Mouse (Mus musculus): ENCODE results near the gene Mmp21.

The Mmp21 gene

GRCm38 (mm10) chr7:133662467-133662866 lies 17.4 kb downstream of the Mmp21 start:
- DNase-seq (ENCODE audit: low spot score): no peak

DNA sequence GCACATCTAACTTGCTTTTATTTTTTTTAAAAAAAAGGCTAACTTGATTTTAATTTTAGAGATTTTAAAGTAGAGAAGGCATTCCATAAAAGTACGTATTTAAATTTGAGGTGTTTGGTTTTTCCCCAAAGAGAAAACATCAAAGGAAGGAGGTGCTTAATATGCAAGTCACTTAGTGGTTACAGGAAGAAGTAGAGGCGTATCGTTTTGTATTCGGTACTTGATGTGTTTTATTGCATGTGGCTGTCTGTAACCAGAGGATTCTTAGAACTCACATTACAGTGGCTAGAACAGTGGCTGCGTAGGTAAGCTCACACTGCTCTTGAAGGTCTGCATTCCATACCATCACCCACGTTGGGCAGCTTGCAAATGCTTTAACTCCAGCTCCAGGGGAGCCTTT lies 34.1 kb downstream of the Mmp21 start:
- no peak for DNase-seq (ENCODE audit: low spot score)

GRCm38 (mm10) chr7:133638821-133639220 lies 41.0 kb downstream of the Mmp21 start:
- DNase-seq (ENCODE audit: low spot score): peak; percentile 55

- DNase-seq (ENCODE audit: low spot score): peak; percentile 12
These were observed 41.6 kb downstream of the Mmp21 start for GRCm38 (mm10) chr7:133638306-133638705.

- DNase-seq (ENCODE audit: low spot score): peak; percentile 97
These were observed 42.2 kb downstream of the Mmp21 start, which contains the start of gene Edrf1 for GRCm38 (mm10) chr7:133637361-133638305. Gene Edrf1, plus strand, starts transcription at chr7:133637543.

- DNase-seq (ENCODE audit: low spot score): peak; percentile 92
These were observed 43.0 kb downstream of the Mmp21 start for GRCm38 (mm10) chr7:133636738-133637352.

DNA sequence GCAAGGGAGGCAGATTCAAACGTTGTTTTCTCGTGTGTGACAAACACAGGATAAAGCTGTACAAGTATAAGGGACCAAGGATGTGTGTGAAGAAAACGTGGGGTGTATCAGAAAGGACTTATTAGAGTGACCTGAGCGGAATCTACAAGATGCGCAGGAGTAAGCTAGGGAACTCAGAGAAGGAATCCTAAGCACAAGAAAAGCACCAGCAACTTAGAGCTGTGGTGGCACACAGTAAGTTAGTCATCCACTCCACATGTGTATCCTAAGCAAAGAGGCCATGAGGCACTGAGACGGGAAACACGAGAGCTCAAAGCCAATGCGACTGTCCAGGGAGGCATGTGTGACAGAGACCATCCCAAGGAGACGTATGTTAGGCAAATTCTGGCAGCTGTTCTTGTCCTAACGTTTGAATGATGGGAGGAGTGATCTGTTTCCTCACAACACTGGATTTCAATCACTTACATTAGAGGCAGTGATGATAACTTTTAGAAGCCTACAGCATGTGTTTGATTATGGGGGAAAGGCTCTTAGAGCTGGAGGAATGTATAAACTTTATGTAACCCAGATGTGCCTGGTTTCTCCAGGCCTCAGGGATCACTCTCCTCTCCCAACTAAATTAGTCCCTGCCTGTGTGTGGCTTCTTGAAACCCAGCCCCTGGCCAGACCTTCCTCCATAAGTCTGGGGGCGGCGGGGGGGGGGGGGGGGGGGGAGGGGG lies 44.8 kb downstream of the Mmp21 start:
- no peak for DNase-seq (ENCODE audit: low spot score)

DNA sequence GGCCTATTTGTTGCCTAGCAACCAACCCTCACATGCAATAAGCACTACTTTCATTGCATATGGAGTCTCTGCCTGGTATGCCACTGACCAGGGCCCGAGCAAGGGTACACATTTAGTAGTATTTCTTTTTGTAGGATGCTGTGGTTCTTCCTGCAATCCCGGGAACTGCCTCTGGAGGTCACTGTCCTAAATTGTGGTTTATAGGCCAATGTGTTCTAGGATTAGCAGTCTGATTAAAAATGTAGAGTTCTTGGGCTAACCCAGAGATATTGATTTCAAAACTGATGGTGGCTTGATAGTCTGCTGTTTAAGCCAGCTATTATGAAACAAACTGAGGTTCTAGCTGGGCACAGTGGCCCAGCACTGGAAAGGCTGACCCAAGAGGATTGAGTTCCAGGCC lies 47.4 kb downstream of the Mmp21 start:
- peak; percentile 77 for DNase-seq (ENCODE audit: low spot score)

DNA sequence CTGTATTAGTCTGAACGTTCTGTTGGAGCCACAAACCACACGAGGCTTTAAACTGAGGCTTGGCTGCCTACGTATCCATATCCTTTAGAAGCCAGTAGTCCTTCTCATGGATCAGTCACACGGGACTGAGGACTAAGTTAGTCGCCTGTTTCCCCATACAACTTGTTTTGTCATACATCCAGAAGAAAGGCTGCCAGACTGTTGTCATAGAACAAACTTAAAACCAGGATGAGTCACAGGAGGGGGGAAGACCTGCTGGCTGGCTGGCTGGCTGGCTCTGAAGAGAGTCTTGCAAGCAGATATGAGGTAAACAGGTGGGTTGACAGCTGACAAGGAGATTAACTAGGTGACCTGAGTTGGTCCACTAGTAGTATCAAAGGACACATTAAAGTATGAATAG lies 49.0 kb downstream of the Mmp21 start:
- no peak for DNase-seq (ENCODE audit: low spot score)

DNA sequence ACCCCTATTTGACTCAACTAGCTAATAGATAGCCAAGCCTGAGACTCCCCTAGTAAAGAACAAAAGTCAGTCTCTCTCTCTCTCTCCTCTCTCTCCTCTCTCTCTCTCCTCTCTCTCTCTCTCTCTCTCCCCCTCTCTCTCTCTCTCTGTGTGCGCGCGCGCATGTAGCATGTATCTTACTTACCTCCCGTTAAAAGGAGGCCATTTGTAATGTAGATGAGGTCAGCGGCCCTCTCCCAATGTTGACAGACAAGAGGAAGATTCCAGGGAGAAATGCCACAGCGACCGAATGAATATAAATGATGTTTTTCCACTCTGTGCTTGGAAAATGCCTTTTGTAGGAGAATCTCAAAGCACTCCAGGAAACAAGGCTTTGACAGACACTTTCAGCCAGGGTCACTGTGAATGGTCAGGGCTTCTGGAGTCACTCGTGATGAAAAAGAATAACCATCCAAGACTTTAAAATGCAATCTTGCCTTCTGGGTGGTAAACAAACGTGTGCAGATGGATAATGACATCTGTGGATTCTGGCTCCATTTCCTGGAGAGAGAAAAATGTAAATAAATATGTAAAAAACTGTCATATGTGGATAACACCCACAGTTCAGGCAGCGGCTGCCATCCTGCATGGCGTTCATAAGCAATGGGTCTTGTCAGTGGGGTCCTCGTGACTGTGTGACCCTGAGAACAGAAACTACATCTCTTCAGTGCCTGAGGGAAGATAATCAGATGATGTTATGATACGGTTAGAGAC lies 52.5 kb downstream of the Mmp21 start:
- no peak for DNase-seq (ENCODE audit: low spot score)

Measured in layer of hippocampus, adult 11-12 months (tissue).